Mouse (Mus musculus) limb, embryonic 13.5 days (tissue): ENCODE results near the gene Trim9. TPM values are rescaled to one million over a fixed set of nuclear protein-coding genes. Genes with fewer than 3 reads are reported as not detected.

Experiments
- ATAC-seq: fragments of 200-750 bp; cut with Nextera tagmentation; 2 replicates; pipeline ENCODE4 v1.8.0; 2017; ENCODE audit warnings: low read depth, moderate number of reproducible peaks, moderate TSS enrichment; ENCODE audit not compliant: low FRiP score
- H3K27ac ChIP-seq: fragments of 300-500 bp; sonication (generic); 2 replicates; pipeline ENCODE4 v1.5.1; 2015; ENCODE audit warnings: inconsistent platforms, mild to moderate bottlenecking, moderate library complexity
- H3K27me3 ChIP-seq: fragments of 300-500 bp; sonication (generic); 2 replicates; pipeline ENCODE4 v1.6.1; 2015; ENCODE audit warnings: mild to moderate bottlenecking, inconsistent platforms
- H3K36me3 ChIP-seq: fragments of 300-500 bp; sonication (generic); 2 replicates; pipeline ENCODE4 v1.6.1; 2015; ENCODE audit warnings: inconsistent platforms, mild to moderate bottlenecking, moderate library complexity
- H3K4me1 ChIP-seq: fragments of 300-500 bp; sonication (generic); 2 replicates; pipeline ENCODE4 v1.6.1; 2015; ENCODE audit warnings: inconsistent platforms
- H3K4me2 ChIP-seq: fragments of 300-500 bp; sonication (generic); replicated peaks from 2 replicates; pipeline ENCODE4 v1.6.1; 2015; ENCODE audit warnings: inconsistent platforms, mild to moderate bottlenecking, moderate library complexity
- H3K4me3 ChIP-seq: fragments of 300-500 bp; sonication (generic); 2 replicates; pipeline ENCODE4 v1.5.1; 2015; ENCODE audit warnings: moderate library complexity, mild to moderate bottlenecking, inconsistent platforms
- H3K9ac ChIP-seq: fragments of 300-500 bp; sonication (generic); 2 replicates; pipeline ENCODE4 v1.6.1; 2015; ENCODE audit warnings: mild to moderate bottlenecking, inconsistent platforms
- H3K9me3 ChIP-seq: fragments of 300-500 bp; sonication (generic); 2 replicates; pipeline ENCODE4 v1.6.1; 2016; ENCODE audit warnings: inconsistent platforms
- WGBS: fragments of 180-500 bp; shearing (Covaris S2); methylation state at CpG from one replicate; pipeline ENCODE4 v1.1.7; 2015; 5-methylcytosine and 5-hydroxymethylcytosine counted together
- polyA plus RNA-seq: library from polyadenylated mRNA; unstranded; fragments of >200 nt; fragmentation: Nextera tagmentation; extraction: Ambion mirVana; gene quantifications from 2 replicates; pipeline ENCODE4 v1.2.1, GENCODE M21; 2015

Gene Trim9
- polyA plus RNA-seq, 1 experiment from 2014 or later = 0.93 TPM

DNA sequence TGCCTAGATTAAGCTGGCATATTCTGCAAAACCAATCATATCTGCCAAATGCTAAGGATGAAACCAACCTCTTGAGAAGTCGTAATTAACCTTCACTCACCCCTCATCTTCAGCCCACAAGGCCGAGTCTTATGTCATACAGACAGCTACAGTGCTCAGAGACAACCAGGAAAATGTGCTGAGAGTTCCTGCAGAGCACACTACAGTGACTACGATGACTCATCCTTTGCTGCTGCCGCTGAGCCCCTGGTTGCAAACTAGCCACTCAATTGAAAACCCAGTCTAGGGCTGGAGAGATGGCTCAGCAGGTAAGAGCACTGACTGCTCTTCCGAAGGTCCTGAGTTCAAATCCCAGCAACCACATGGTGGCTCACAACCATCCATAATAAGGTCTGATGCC is 107.7 kb downstream of the Trim9 start:
- peaks cover 4% of the 10 kb centered on the region for H3K4me1 ChIP-seq
- no peak overlapping the region for H3K9ac ChIP-seq
- H3K27ac ChIP-seq = no peak overlapping the region
- H3K27me3 ChIP-seq = no peaks in the 10 kb centered on the region
- 85% methylated on average over 5 of the region's 5 CpGs for WGBS
- H3K4me2 ChIP-seq = no peak overlapping the region
- no peaks in the 10 kb centered on the region for H3K9me3 ChIP-seq
- no peak for ATAC-seq
- H3K4me3 ChIP-seq = no peak overlapping the region
- H3K36me3 ChIP-seq = no peaks in the 10 kb centered on the region

DNA sequence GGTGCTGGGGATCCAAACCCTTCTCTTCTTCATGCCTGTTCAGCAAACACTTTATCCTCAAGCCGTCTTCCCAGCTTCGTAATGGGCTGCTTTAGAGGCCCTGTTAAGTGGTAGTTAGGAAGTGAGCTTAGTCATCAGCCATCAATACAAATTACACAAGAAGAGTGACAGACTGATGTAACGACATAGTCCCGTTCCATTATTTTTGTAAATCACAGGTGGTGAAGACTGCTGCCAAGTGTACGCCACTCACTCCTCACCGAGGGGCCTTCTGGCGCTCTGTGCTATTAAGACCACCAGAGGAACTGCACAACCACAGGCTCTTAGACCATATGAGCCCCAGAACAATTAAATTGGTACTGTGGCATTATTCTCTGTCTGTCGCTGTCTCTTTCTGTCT is 108.8 kb downstream of the Trim9 start:
- no peaks in the 10 kb centered on the region for H3K36me3 ChIP-seq
- H3K4me1 ChIP-seq = peaks cover 5% of the 10 kb centered on the region
- no peak overlapping the region for H3K4me3 ChIP-seq
- no peaks in the 10 kb centered on the region for H3K9me3 ChIP-seq
- WGBS = 37% methylated on average over 8 of the region's 8 CpGs
- H3K4me2 ChIP-seq = no peak overlapping the region
- no peak overlapping the region for H3K27ac ChIP-seq
- ATAC-seq = no peak
- H3K27me3 ChIP-seq = no peaks in the 10 kb centered on the region
- no peak overlapping the region for H3K9ac ChIP-seq

- peak overlapping the region; percentile 66 for H3K4me2 ChIP-seq
- peak; percentile 82 for ATAC-seq
- peak overlapping the region; percentile 33 for H3K4me3 ChIP-seq
- no peak overlapping the region for H3K27ac ChIP-seq
- no peaks in the 10 kb centered on the region for H3K9me3 ChIP-seq
- no peaks in the 10 kb centered on the region for H3K27me3 ChIP-seq
- H3K36me3 ChIP-seq = no peaks in the 10 kb centered on the region
- H3K9ac ChIP-seq = peak overlapping the region; percentile 14; the same call in 1 of the 2 replicates
- WGBS = 3% methylated on average over 13 of the region's 13 CpGs
- peaks cover 5% of the 10 kb centered on the region for H3K4me1 ChIP-seq
Observed at GRCm38 (mm10) chr12:70234938-70235484, 112.4 kb downstream of the Trim9 start.

DNA sequence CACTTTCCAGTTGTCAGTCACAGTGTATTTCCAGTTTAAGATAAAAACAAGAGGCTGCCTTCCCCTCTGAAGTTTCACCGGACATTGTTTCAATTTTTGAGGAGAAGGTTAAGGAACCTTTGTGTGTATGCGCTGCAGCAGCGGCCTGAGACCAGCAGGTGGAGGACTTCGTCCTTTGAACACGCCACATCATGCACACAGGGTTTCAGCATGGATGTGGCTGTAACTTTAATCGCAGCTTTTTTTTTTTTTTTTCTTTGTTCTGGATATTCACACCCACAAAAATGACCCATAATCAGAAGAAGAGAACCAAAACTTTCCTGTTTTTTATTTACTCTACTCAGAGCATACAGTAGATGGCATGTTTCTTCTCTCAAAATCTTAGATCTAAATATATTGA is 113.0 kb downstream of the Trim9 start:
- Histone ChIP-seq H3K4me3 (no peak overlapping the region), H3K9me3 (no peaks in the 10 kb centered on the region), H3K4me1 (peaks cover 5% of the 10 kb centered on the region), H3K27me3 (no peaks in the 10 kb centered on the region), H3K27ac (no peak overlapping the region), H3K9ac (no peak overlapping the region), H3K36me3 (no peaks in the 10 kb centered on the region), H3K4me2 (no peak overlapping the region)
- peak; percentile 73; the same call in 1 of the 2 replicates for ATAC-seq
- WGBS = 25% methylated on average over 6 of the region's 6 CpGs

DNA sequence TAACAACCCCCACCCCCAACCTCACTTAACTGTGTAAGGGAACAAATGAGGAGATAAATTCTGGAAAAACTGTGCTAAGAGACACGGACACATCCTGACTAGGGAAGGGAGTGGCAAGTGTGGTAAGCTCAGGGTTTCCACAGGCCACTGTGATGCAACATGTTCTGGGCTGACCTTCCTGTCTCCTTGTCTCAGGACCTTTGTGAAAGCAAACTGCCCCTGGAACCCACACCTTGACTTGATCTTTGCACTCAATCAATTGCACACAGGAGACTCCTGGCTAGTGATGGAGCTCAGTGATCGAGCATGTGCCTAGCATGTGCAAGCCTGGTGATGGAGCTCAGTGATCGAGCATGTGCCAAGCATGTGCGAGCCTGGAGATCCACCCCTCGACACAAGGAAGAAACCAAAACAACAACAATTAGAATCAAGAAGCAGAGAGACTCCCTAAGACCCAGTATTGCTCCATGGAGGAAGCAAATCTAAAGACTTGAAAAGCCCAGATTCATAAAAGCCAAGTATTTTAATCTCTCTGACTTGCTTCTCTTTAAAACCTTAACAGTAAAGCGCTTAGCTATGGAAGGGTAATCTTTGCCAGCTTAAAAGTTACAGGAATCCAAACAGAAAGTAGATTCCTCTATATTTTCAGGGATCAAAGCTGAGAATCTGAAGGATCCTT is 113.6 kb downstream of the Trim9 start:
- H3K27ac ChIP-seq = no peak overlapping the region
- WGBS = 87% methylated on average over 6 of the region's 6 CpGs
- H3K36me3 ChIP-seq = no peaks in the 10 kb centered on the region
- H3K27me3 ChIP-seq = no peaks in the 10 kb centered on the region
- H3K4me2 ChIP-seq = no peak overlapping the region
- no peak for ATAC-seq
- H3K9me3 ChIP-seq = no peaks in the 10 kb centered on the region
- no peak overlapping the region for H3K4me3 ChIP-seq
- no peak overlapping the region for H3K9ac ChIP-seq
- peaks cover 5% of the 10 kb centered on the region for H3K4me1 ChIP-seq

DNA sequence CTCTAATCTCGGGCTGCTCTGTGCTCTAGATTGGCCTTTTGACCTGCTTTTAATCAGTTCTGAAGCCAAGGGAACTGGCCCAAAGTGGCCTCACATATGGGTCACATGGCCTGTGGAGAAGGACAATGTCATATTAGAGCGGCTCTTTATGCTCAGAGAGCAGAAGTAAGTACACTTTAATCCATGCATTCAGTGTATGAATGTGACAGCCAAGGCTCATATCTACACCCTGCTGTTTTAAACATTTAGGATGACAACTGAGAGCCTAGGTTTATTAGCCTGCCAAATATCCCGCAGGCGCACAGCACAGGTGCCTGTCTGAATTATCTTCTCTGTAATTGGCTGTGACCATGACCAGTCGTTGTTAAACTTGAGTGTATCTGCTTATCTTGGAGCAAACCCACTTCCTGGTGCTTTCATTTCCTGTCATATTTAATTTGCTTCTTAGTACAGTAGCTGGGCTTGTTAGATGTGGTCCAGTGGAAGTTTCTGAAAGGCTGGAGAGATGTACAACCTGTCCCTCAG is 115.3 kb downstream of the Trim9 start:
- 44% methylated on average over 5 of the region's 5 CpGs for WGBS
- no peak for ATAC-seq
- Histone ChIP-seq H3K4me2 (no peak overlapping the region), H3K27me3 (no peaks in the 10 kb centered on the region), H3K4me1 (peaks cover 6% of the 10 kb centered on the region), H3K9ac (no peak overlapping the region), H3K27ac (no peak overlapping the region), H3K9me3 (no peaks in the 10 kb centered on the region), H3K4me3 (no peak overlapping the region), H3K36me3 (no peaks in the 10 kb centered on the region)

- Histone ChIP-seq H3K9me3 (no peaks in the 10 kb centered on the region), H3K27me3 (no peaks in the 10 kb centered on the region), H3K27ac (no peak within 1 kb of the TSS), H3K4me2 (no peak within 1 kb of the TSS), H3K36me3 (no peaks in the 10 kb centered on the region), H3K4me1 (peaks cover 14% of the 10 kb centered on the region), H3K9ac (no peak within 1 kb of the TSS), H3K4me3 (no peak within 1 kb of the TSS)
- WGBS = 76% methylated on average over 2 of the region's 2 CpGs
- ATAC-seq = no peak
Observed at GRCm38 (mm10) chr12:70231294-70231693, 116.1 kb downstream of the Trim9 start, which contains the start of gene Pygl. TSS of gene Pygl (minus strand) at chr12:70231488.

DNA sequence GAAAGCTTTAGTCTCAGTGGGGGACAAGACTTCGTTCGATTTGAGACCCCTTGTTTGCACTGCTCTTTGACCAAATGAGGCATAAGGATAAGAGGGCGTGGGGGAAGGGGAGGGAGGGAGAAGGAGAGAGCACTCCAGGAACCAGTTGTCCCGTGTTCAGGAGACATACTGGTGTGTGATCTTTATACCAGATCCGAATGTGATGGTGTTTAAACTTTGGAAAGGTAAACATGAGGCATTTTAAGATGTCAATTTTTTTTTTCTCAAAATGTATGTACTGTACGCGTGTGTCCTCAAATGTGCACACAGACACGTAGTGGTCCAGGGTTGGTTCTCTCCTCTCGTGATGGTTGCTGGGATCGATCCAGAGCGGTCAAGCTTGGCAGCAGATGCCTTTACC is 119.3 kb downstream of the Trim9 start:
- Histone ChIP-seq H3K4me1 (peaks cover 9% of the 10 kb centered on the region), H3K27me3 (peaks cover 7% of the 10 kb centered on the region; the same call in 1 of the 2 replicates), H3K36me3 (no peaks in the 10 kb centered on the region), H3K9me3 (no peaks in the 10 kb centered on the region), H3K4me3 (peak overlapping the region; percentile 52; the same call in 1 of the 2 replicates), H3K4me2 (peak overlapping the region; percentile 90), H3K27ac (no peak overlapping the region), H3K9ac (no peak overlapping the region)
- no peak for ATAC-seq
- 68% methylated on average over 11 of the region's 11 CpGs for WGBS

GRCm38 (mm10) chr12:70227121-70227932 is 120.1 kb downstream of the Trim9 start:
- Histone ChIP-seq H3K4me2 (peak overlapping the region; percentile 90), H3K36me3 (no peaks in the 10 kb centered on the region), H3K4me3 (peak overlapping the region; percentile 52), H3K27me3 (peaks cover 7% of the 10 kb centered on the region; the same call in 1 of the 2 replicates), H3K9ac (peak overlapping the region; percentile 70), H3K27ac (no peak overlapping the region), H3K9me3 (no peaks in the 10 kb centered on the region), H3K4me1 (peaks cover 9% of the 10 kb centered on the region)
- peak; percentile 78 for ATAC-seq
- WGBS = under 1% methylated on average over 51 of the region's 52 CpGs

- no peaks in the 10 kb centered on the region for H3K36me3 ChIP-seq
- H3K4me2 ChIP-seq = peak overlapping the region; percentile 90
- 38% methylated on average over 5 of the region's 5 CpGs for WGBS
- no peak overlapping the region for H3K27ac ChIP-seq
- peaks cover 7% of the 10 kb centered on the region; the same call in 1 of the 2 replicates for H3K27me3 ChIP-seq
- H3K9me3 ChIP-seq = no peaks in the 10 kb centered on the region
- peak overlapping the region; percentile 70 for H3K9ac ChIP-seq
- peak; percentile 16; the same call in 1 of the 2 replicates for ATAC-seq
- H3K4me3 ChIP-seq = peak overlapping the region; percentile 52
- peaks cover 9% of the 10 kb centered on the region for H3K4me1 ChIP-seq
Observed at GRCm38 (mm10) chr12:70226655-70227054, 120.8 kb downstream of the Trim9 start.

GRCm38 (mm10) chr12:70223331-70223730 is 124.1 kb downstream of the Trim9 start:
- ATAC-seq = no peak
- H3K4me1 ChIP-seq = peaks cover 9% of the 10 kb centered on the region
- no peaks in the 10 kb centered on the region for H3K36me3 ChIP-seq
- H3K4me2 ChIP-seq = no peak overlapping the region
- H3K9me3 ChIP-seq = no peaks in the 10 kb centered on the region
- no peak overlapping the region for H3K27ac ChIP-seq
- no peak overlapping the region for H3K4me3 ChIP-seq
- H3K27me3 ChIP-seq = peaks cover 7% of the 10 kb centered on the region; the same call in 1 of the 2 replicates
- WGBS = 73% methylated on average over 4 of the region's 4 CpGs
- H3K9ac ChIP-seq = no peak overlapping the region

DNA sequence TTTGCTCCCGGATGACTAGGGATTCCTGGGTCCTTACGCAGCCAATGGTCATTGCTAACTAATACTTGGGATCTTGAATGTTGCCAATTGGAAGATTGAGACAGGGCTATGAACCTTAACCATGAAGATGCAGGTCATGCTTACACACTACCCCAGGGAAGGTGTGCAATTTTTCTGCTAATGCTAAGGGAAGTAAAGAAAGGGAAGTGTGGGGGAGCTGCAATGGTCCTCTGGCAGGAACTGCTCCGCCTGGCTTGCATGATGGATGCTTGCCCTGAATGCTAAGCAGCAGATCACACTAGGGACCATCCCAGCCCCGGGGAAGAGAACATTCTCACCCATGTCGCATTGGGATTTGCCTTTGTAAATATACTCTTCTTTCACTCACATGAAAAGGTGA is 126.0 kb downstream of the Trim9 start:
- no peaks in the 10 kb centered on the region for H3K9me3 ChIP-seq
- no peak for ATAC-seq
- peaks cover 7% of the 10 kb centered on the region; the same call in 1 of the 2 replicates for H3K27me3 ChIP-seq
- no peak overlapping the region for H3K9ac ChIP-seq
- no peak overlapping the region for H3K4me2 ChIP-seq
- H3K27ac ChIP-seq = no peak overlapping the region
- no peak overlapping the region for H3K4me3 ChIP-seq
- H3K4me1 ChIP-seq = peaks cover 1% of the 10 kb centered on the region; the same call in 1 of the 2 replicates
- H3K36me3 ChIP-seq = no peaks in the 10 kb centered on the region
- WGBS = 78% methylated on average over 5 of the region's 5 CpGs
